Mouse (Mus musculus): Measurements from ENCODE around the gene E130308A19Rik.

The E130308A19Rik gene

DNA sequence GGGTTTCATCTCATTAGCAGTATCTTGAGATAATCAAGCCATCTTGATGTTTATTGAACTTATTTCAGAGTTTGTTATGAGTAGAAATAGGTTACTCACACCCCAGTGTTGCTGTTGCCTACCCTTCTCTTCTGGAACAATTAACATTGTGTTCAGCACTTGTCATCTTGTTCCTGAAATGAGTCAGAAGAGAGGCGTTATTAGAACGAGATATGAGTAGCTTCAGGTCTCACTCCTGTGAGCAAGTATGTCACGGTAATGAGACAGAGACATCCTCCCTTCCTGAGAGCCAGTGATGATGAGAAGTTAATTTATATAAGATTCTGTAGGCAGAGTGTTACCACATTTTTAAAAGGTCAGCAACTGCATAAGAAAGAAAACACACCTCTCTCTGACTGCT is 56.5 kb downstream of the E130308A19Rik start:
- DNase-seq (ENCODE audit: low read depth, low spot score) = no peak

DNA sequence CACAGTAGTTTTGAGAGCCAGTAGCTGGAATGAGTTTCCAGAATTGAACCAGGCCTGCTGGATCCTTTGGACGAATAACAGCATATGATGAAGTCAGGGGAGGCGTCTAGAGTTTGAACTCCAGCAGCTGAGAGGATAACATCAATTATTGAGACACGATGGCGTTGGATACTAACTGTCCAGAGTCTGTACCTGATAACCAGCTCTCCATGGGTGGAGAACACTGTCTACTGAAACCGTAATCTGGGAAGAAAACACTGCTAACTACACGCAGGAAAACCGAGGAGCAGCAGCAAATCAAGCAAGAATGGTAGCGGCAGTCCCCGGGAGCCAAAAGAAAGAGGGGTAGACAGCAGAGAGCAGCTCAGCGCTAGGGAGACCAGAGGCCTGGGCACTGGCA is 56.9 kb downstream of the E130308A19Rik start:
- no peak for DNase-seq (ENCODE audit: low read depth, low spot score)

- no peak for DNase-seq (ENCODE audit: low read depth, low spot score)
These were observed 58.3 kb downstream of the E130308A19Rik start for GRCm38 (mm10) chr4:59684306-59684705.

GRCm38 (mm10) chr4:59686716-59687115 is 60.7 kb downstream of the E130308A19Rik start:
- DNase-seq (ENCODE audit: low read depth, low spot score) = no peak

GRCm38 (mm10) chr4:59689055-59689454 is 63.0 kb downstream of the E130308A19Rik start:
- DNase-seq (ENCODE audit: low read depth, low spot score) = no peak

- DNase-seq (ENCODE audit: low read depth, low spot score) = no peak
These were observed 64.1 kb downstream of the E130308A19Rik start for GRCm38 (mm10) chr4:59690145-59690544.

- DNase-seq (ENCODE audit: low read depth, low spot score) = no peak
These were observed 70.8 kb downstream of the E130308A19Rik start for GRCm38 (mm10) chr4:59696846-59697245.

DNA sequence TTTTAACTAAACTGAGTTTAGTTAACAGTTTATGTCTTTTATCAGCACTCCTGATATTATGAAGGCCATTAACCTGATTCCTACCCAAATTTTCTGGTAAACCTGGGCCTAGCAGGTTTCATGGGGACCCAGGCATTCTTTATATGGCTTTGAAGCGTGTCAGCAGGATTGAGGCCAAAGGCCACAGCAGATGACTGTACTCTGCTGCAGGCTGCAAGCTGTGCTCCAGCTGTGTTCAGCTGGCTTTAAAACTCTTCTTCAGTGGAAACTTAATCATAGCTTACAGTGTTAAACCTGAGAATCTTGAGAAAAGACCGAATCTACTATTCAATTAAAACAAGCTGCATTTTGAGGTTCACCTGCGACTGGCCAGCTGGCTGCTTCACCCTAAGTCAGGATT is 71.9 kb downstream of the E130308A19Rik start:
- DNase-seq (ENCODE audit: low read depth, low spot score) = no peak

DNA sequence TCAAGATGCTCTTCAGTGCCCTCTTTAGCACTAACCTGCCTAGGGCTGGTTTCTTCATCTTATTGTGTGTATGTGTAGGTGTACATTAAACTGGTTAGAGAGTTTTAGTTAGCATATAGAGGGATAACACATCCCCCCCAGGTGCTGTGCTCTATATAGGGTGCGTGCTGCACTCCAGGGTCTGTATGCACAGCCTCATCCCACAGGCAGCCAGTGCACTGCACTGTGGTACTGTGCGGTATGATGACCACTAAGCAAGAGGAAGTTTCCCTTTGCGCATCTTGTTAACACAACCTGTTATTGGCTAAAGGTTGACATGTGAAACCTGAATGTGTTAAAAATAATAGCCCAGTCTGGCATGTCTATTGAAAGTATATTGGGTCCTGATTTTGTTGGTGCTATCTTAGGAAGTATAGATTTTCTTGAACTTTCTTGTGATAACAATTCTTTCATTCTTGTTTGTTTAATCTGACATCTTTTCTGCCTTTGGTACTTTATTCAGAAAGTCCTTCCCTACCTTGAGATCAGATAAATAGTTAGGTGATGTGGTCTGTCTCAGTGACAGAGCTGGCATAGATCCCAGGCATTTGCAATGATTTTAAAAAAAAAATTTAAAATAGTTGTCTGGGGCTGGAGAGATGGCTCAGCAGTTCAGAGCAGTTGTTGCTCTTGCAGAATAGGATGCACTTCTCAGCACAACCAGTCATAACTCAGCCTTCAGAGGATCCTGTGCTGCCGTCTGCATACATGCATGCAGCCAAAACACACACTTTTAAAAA is 73.2 kb downstream of the E130308A19Rik start:
- no peak for DNase-seq (ENCODE audit: low read depth, low spot score)

- DNase-seq (ENCODE audit: low read depth, low spot score) = no peak
These were observed 83.3 kb downstream of the E130308A19Rik start for GRCm38 (mm10) chr4:59709321-59709720.

DNA sequence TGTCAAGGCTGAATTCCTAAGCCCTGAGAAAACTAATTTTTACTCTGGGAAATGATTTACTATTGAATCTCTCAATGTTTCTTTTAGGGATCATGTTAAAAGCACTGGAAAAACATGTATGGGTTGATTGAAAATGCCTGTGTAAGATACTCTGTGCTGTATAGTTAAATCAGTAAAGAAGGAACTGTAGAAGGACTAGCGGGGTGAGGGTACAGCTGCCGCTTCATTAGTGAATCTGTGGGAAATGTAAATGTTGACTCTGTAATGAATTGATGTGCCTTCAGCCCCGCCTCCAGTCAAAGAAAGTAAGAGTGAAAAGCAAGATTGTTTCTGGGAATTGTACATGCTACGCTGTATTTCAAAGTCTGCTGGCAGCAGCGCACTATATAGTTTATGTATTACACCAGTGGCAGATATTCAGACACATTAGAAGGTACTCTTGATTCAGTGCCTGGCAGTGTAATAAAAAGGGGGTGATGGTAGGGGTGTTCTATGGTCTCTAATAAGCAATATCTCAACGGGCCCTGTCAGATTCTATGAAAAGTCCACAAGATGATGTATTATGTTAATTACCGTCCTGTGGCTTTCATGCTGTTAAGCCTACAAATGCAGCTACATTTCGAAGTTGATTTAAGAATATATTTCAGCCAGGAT is 84.9 kb downstream of the E130308A19Rik start:
- peak; percentile 40 for DNase-seq (ENCODE audit: low read depth, low spot score)

- no peak for DNase-seq (ENCODE audit: low read depth, low spot score)
These were observed 86.4 kb downstream of the E130308A19Rik start for GRCm38 (mm10) chr4:59712451-59712850.

GRCm38 (mm10) chr4:59712955-59713354 is 86.9 kb downstream of the E130308A19Rik start:
- DNase-seq (ENCODE audit: low read depth, low spot score) = no peak

DNA sequence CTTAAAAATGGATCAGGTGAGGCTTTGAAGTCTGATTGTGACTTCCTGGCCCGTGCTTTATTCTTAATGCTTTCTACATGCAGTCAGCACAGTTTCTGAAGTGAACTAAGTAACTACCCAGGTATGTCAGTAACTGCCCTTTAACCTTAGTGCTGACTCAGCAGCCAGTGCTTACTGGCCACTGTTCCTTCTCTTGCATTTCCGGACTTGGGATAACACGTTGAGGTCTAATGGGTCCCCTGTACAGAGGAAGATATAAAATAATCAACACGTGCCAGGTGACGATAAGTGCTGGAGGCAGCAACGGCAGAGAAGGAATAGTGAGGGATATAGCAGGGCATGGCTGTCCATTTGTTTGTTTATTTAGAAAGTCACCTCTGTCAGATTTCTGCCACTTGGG is 88.5 kb downstream of the E130308A19Rik start:
- DNase-seq (ENCODE audit: low read depth, low spot score) = no peak

- no peak for DNase-seq (ENCODE audit: low read depth, low spot score)
These were observed 88.9 kb downstream of the E130308A19Rik start for GRCm38 (mm10) chr4:59714926-59715325.

GRCm38 (mm10) chr4:59715531-59715930 is 89.5 kb downstream of the E130308A19Rik start:
- no peak for DNase-seq (ENCODE audit: low read depth, low spot score)

DNA sequence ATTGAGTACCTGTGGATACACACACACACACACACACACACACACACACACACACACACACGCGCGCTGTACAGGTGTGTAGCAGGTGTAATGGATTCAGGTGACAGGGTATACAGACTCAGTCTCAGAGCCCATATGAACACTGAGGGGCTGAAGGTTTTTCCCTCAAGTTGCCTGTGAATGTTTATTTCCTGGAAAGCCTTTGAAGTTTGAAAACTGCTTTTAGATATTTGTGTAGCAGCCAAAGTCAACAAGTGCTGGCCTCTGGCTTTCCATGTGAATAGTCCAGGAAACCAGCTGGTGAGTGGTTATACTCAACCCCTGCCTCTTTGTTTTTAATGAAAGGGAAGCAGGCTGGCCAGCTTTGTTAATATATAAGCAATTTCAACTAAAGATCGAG is 91.3 kb downstream of the E130308A19Rik start:
- no peak for DNase-seq (ENCODE audit: low read depth, low spot score)

DNA sequence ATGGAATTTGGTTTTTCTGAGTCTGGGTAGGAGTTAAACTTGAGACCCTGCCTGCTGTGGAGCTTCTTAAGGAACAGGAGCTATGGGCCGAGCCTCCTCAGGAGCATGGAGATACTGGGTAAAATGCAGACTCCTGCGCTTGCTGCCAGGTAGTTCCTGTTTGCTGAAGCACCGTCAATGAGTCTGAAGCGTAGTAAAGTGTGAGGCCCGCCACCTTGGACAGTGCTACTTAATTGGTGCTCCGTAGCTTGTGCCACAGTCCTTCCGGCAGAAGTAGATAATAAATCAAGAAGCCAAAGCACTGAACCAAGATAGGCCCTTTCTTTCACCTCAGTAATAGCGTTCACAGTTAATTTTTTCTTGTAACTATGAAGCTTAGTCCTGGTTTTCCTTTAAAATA is 92.5 kb downstream of the E130308A19Rik start:
- no peak for DNase-seq (ENCODE audit: low read depth, low spot score)

- no peak for DNase-seq (ENCODE audit: low read depth, low spot score)
These were observed 93.7 kb downstream of the E130308A19Rik start for GRCm38 (mm10) chr4:59719481-59720355.

GRCm38 (mm10) chr4:59721811-59722210 is 95.8 kb downstream of the E130308A19Rik start:
- DNase-seq (ENCODE audit: low read depth, low spot score) = no peak

DNA sequence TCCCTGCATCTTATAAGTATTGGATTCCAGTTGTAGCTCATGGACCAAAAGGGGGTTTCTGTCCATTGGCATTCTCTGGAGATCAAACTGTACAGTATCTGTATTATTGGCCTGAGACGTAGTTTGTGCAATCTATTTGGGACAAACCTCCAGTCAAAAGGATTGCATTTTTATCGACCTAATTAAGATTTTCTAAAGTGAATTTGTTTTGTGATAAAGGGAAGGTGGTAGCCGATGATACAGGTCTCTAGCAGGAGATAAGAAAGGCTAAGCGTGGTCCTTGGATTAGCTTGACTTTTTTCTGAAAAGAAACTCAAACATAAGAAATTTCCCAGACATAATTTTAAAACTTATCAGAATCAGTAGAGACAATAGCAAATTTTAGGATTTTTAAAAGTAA is 99.6 kb downstream of the E130308A19Rik start:
- DNase-seq (ENCODE audit: low read depth, low spot score) = no peak

GRCm38 (mm10) chr4:59726501-59726900 is 100.5 kb downstream of the E130308A19Rik start:
- DNase-seq (ENCODE audit: low read depth, low spot score) = no peak
